Mouse (Mus musculus) kidney, postnatal 0 days (tissue): ENCODE results near the gene Map7d1. TPM values are rescaled to one million over a fixed set of nuclear protein-coding genes. Genes with fewer than 3 reads are reported as not detected.

ENCODE experiments used
- ATAC-seq: fragments of 200-750 bp; cut with Nextera tagmentation; replicated peaks from 2 replicates; pipeline ENCODE4 v1.8.0; 2017; ENCODE audit warnings: low read depth, moderate number of reproducible peaks, moderate TSS enrichment, moderate library complexity; ENCODE audit not compliant: low FRiP score
- DNase-seq: peaks from one replicate; pipeline ENCODE4 v3.0.0-alpha.2; 2016; ENCODE audit warnings: low spot score
- H3K27ac ChIP-seq: fragments of 300-500 bp; sonication (generic); 2 replicates; pipeline ENCODE4 v1.5.1; 2014; ENCODE audit warnings: mild to moderate bottlenecking
- H3K27me3 ChIP-seq: fragments of 300-500 bp; sonication (generic); 2 replicates; pipeline ENCODE4 v1.6.1; 2014; ENCODE audit warnings: low read length, mixed read lengths; ENCODE audit not compliant: insufficient read depth
- H3K36me3 ChIP-seq: fragments of 300-500 bp; sonication (generic); 2 replicates; pipeline ENCODE4 v1.6.1; 2014; ENCODE audit warnings: low read length, mixed read lengths; ENCODE audit not compliant: insufficient read depth
- H3K4me1 ChIP-seq: fragments of 300-500 bp; sonication (generic); replicated peaks from 2 replicates; pipeline ENCODE4 v1.6.1; 2014; ENCODE audit warnings: antibody characterized with exemption, low read length, mixed read lengths; ENCODE audit not compliant: insufficient read depth
- H3K4me2 ChIP-seq: fragments of 300-500 bp; sonication (generic); 2 replicates; pipeline ENCODE4 v1.6.1; 2014; ENCODE audit warnings: mild to moderate bottlenecking, low read length, moderate library complexity, mixed read lengths
- H3K4me3 ChIP-seq: fragments of 300-500 bp; sonication (generic); replicated peaks from 2 replicates; pipeline ENCODE4 v1.5.1; 2014; ENCODE audit warnings: low read depth, low read length
- H3K9ac ChIP-seq: fragments of 300-500 bp; sonication (generic); 2 replicates; pipeline ENCODE4 v1.6.1; 2014; ENCODE audit warnings: low read depth, low read length
- H3K9me3 ChIP-seq: fragments of 300-500 bp; sonication (generic); replicated peaks from 2 replicates; pipeline ENCODE4 v1.6.1; 2016; ENCODE audit warnings: low read length, inconsistent platforms, mixed read lengths
- CTCF ChIP-seq: IDR thresholded peaks from 2 replicates; pipeline ENCODE4 v1.5.1; 2016; ENCODE audit warnings: antibody characterized with exemption, low read depth, mild to moderate bottlenecking, moderate library complexity
- WGBS: fragments of 180-500 bp; shearing (Covaris S2); extraction: QIAGEN DNeasy Blood & Tissue Kit; methylation state at CpG from one replicate; pipeline ENCODE4 v1.1.7; 2014; 5-methylcytosine and 5-hydroxymethylcytosine counted together
- polyA plus RNA-seq: library from polyadenylated mRNA; unstranded; fragments of >200 nt; fragmentation: Nextera tagmentation; extraction: Ambion mirVana; gene quantifications from 2 replicates; pipeline ENCODE4 v1.2.1, GENCODE M21; 2015

Map7d1 gene
- 22.4 and 27.3 TPM in 2 replicates for polyA plus RNA-seq

DNA sequence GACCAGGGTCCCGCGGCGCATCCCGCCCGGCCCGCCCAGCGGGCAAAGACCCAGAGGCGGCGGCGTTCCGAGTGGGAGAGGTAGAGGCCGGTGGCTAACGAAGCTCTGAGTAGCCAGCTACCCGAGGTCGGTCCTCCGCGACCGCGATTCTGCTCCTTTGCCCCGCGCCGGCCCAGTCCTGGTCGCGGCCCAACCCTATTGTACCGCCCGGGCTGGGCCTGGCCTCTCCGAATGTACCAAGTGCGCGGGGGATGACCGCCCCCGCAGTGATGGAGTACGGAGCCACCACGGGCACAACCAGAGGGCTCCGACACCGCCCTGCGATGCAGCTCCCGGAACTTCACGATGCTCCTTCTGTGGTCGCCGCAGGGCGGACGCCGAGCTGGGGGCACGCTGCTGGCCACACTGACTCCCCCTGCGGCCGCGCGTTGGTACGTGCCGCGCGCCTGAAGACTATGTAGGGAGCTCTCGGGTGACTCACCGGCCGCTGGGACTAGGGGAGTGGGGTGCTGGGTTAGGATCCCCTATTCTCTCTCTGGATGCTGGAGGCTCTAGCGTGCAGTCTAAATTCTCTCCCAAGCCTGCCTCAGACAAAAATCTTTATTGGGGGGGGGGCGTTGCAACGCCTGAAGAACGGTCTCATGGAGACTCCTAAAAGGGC is at the start of gene Map7d1:
Map7d1 (minus strand) TSS at position 213 of the 661 bp plus-strand sequence.
- H3K27ac ChIP-seq = peak within 1 kb of the TSS; percentile 89
- no peak; the same call in 1 of the 2 replicates for TF ChIP-seq CTCF

DNA sequence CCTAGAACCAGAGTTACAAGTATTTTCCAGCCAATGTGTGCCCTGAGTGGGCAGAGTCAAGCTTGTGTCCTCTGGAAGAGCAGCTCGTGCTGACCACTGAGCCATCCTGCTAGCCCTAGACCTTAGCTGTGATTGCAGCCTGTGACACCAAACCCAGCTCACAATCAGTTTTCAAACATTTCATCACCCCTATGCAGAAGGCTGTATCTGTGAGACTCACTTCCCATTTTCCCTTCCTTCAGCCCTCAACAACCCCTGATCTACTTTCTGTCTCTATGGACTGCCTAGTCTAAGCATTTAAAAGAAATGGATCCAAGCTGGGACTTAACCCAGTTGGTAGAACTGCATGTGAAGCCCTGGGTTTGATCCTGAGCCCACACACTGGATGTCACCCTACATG is 49.3 kb upstream of the Map7d1 start:
- 95% methylated on average over 1 of the region's 1 CpGs for WGBS
- Histone ChIP-seq H3K9ac (no peak overlapping the region), H3K4me1 (peaks cover 17% of the 10 kb centered on the region), H3K9me3 (no peaks in the 10 kb centered on the region), H3K4me3 (no peak overlapping the region), H3K27ac (no peak overlapping the region), H3K27me3 (0 out of 2 replicates have a peak, but pooled peaks cover 4% of the 10 kb centered on the region), H3K36me3 (no peaks in the 10 kb centered on the region), H3K4me2 (no peak overlapping the region)
- no peak for ATAC-seq
- no peak for TF ChIP-seq CTCF
- DNase-seq = no peak

More for the DNA sequence above, at the start of gene Map7d1:
- H3K9ac ChIP-seq = peak within 1 kb of the TSS; percentile 83
- peak; percentile 90 for DNase-seq
- H3K9me3 ChIP-seq = no peaks in the 10 kb centered on the region
- H3K36me3 ChIP-seq = no peaks in the 10 kb centered on the region
- H3K4me3 ChIP-seq = peak within 1 kb of the TSS; percentile 81
- ATAC-seq = peak; percentile 74
- H3K4me1 ChIP-seq = peaks cover 43% of the 10 kb centered on the region
- H3K4me2 ChIP-seq = peak within 1 kb of the TSS; percentile 79
- WGBS = under 1% methylated on average over 52 of the region's 59 CpGs
- no peaks in the 10 kb centered on the region for H3K27me3 ChIP-seq

DNA sequence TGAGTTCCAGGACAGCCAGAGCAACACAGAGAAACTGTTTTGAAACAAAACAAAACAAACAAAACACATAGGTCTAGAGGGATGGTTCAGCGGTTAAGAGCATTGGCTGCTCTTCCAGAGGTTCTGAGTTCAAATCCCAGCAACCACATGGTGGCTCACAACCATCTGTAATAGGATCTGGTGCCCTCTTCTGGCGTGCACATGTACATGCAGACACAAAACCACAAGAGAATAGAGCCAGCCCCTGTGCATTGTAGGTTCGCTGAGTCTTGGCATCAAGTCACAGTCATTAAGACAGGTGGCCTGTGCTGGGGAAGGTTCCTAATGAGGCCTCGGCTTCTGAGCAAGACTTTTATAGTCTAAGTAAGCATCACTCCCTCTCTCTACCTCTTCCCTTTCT is 47.7 kb upstream of the Map7d1 start:
- ATAC-seq (no peak), DNase-seq (peak; percentile 12)
- Histone ChIP-seq H3K4me3 (no peak overlapping the region), H3K4me2 (no peak overlapping the region), H3K27ac (no peak overlapping the region), H3K36me3 (no peaks in the 10 kb centered on the region), H3K27me3 (peaks cover 10% of the 10 kb centered on the region; the same call in 1 of the 2 replicates), H3K9me3 (no peaks in the 10 kb centered on the region), H3K9ac (no peak overlapping the region), H3K4me1 (peaks cover 12% of the 10 kb centered on the region)
- TF ChIP-seq CTCF = peak; percentile 59
- whole genome bisulfite sequencing = 58% methylated on average over 4 of the region's 4 CpGs

DNA sequence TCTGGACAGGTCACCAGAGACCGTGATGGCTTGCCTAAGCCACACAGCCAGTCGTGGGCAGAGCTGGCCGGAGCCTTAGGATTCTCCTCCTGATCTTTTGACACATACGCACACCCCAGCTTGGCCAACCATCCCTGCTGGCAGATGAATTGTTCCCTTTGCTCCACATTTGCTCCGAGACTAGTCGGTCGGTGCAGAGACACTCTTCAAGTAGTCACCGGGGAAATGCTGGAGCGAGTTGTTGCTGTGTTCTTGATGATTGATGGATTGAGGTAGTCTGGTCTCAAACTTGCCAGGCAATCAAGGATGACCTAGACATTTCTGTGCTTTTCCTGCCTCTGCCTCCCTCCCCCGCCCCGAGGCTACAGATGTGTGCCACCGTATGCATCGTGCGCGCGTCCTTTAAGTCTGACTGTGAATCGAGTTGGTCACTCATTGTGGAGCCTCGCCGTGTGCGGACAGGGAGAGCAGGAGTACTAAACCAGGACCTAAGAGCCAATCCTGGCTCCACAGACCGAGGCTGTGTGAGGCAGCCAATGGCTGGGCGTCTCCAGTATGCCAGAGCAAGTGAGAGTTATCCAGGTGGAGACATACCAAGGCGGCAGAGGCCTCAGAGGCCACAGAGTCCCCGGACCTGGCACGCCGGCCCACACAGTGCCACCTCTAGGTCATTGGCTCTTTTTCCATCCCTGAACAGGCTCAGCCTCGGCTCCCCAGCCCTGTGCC is 45.6 kb upstream of the Map7d1 start:
- H3K9me3 ChIP-seq = no peaks in the 10 kb centered on the region
- no peak overlapping the region for H3K9ac ChIP-seq
- no peaks in the 10 kb centered on the region for H3K36me3 ChIP-seq
- DNase-seq (no peak), ATAC-seq (0 out of 2 replicates have a peak, but pooled peaks have one; percentile 20)
- peaks cover 10% of the 10 kb centered on the region; the same call in 1 of the 2 replicates for H3K27me3 ChIP-seq
- TF ChIP-seq CTCF = 0 out of 2 replicates have a peak, but pooled peaks have one; percentile 20
- peak overlapping the region; percentile 71 for H3K4me2 ChIP-seq
- H3K27ac ChIP-seq = no peak overlapping the region
- H3K4me1 ChIP-seq = peaks cover 17% of the 10 kb centered on the region
- H3K4me3 ChIP-seq = no peak overlapping the region; the same call in 1 of the 2 replicates
- WGBS = 19% methylated on average over 27 of the region's 27 CpGs

GRCm38 (mm10) chr4:126300916-126301583 is 44.9 kb upstream of the Map7d1 start:
- ATAC-seq = 0 out of 2 replicates have a peak, but pooled peaks have one; percentile 22
- Histone ChIP-seq H3K27me3 (peaks cover 10% of the 10 kb centered on the region; the same call in 1 of the 2 replicates), H3K4me3 (peak overlapping the region; percentile 34), H3K4me1 (peaks cover 22% of the 10 kb centered on the region), H3K9ac (peak overlapping the region; percentile 36; the same call in 1 of the 2 replicates), H3K27ac (no peak overlapping the region), H3K9me3 (no peaks in the 10 kb centered on the region), H3K36me3 (no peaks in the 10 kb centered on the region), H3K4me2 (peak overlapping the region; percentile 71)
- no peak for TF ChIP-seq CTCF
- DNase-seq = no peak
- 1% methylated on average over 49 of the region's 50 CpGs for WGBS

GRCm38 (mm10) chr4:126296617-126297101 is 40.5 kb upstream of the Map7d1 start:
- peak; percentile 25; the same call in 1 of the 2 replicates for TF ChIP-seq CTCF
- H3K27ac ChIP-seq = no peak overlapping the region
- ATAC-seq (no peak; the same call in 1 of the 2 replicates), DNase-seq (peak; percentile 69)
- peaks cover 21% of the 10 kb centered on the region for H3K4me1 ChIP-seq
- no peaks in the 10 kb centered on the region for H3K9me3 ChIP-seq
- H3K27me3 ChIP-seq = peaks cover 10% of the 10 kb centered on the region; the same call in 1 of the 2 replicates
- H3K4me2 ChIP-seq = peak overlapping the region; percentile 57
- peak overlapping the region; percentile 56 for H3K9ac ChIP-seq
- peak overlapping the region; percentile 24 for H3K4me3 ChIP-seq
- WGBS = 1% methylated on average over 34 of the region's 34 CpGs
- no peaks in the 10 kb centered on the region for H3K36me3 ChIP-seq
